Mouse (Mus musculus): ENCODE data around the gene Fyco1. TPM values are rescaled to one million over a fixed set of nuclear protein-coding genes. Genes with fewer than 3 reads are reported as not detected.

The Fyco1 gene
- polyA plus RNA-seq, 1 experiment: 25.5 TPM

GRCm38 (mm10) chr9:123740799-123741198, 110.9 kb downstream of the Fyco1 start:
- H3K4me1 ChIP-seq (ENCODE audit: control insufficient read depth, insufficient read depth, low read length): no peaks in the 10 kb centered on the region
- no peak overlapping the region for H3K4me3 ChIP-seq (ENCODE audit: control insufficient read depth, low read depth, low read length)
- TF ChIP-seq CTCF (IDR thresholded peaks at IDR 0.05; ENCODE audit: control insufficient read depth, insufficient read depth, insufficient replicate concordance, low read depth, low read length): no peak
- TF ChIP-seq POLR2A (IDR thresholded peaks at IDR 0.05; ENCODE audit: control insufficient read depth, low read depth, low read length): no peak
- no peak overlapping the region for H3K27ac ChIP-seq (ENCODE audit: control insufficient read depth, insufficient read depth, low read depth, low read length)
- H3K36me3 ChIP-seq (ENCODE audit: control insufficient read depth, insufficient read depth, low read length): no peaks in the 10 kb centered on the region
- H3K27me3 ChIP-seq (ENCODE audit: control insufficient read depth, insufficient read depth, low read length): no peaks in the 10 kb centered on the region

Other genes starting within 250 kb of the Fyco1 start
- 2.2 and 2.4 TPM in 2 replicates for gene Slc6a20b, start 219.3 kb downstream of the Fyco1 start, polyA plus RNA-seq (2012; rRNA removed)
- gene Ccr9, start 173.5 kb downstream of the Fyco1 start, polyA plus RNA-seq (2012; rRNA removed): 0.04 TPM in 1 of 2 replicates, not detected in the other
- 4.5 and 5.9 TPM in 2 replicates for gene Slc6a20a, start 173.0 kb downstream of the Fyco1 start, polyA plus RNA-seq (2012; rRNA removed)
- 28.6 and 35.9 TPM in 2 replicates for gene Lztfl1, start 134.2 kb downstream of the Fyco1 start, polyA plus RNA-seq (2012; rRNA removed)
- gene Cxcr6, start 45.4 kb downstream of the Fyco1 start, polyA plus RNA-seq (2012; rRNA removed): 0.05 TPM in 1 of 2 replicates, not detected in the other
- gene Xcr1, start 10.1 kb upstream of the Fyco1 start, polyA plus RNA-seq (2012; rRNA removed): 0.10 and 0.20 TPM in 2 replicates
- 0.06 and 0.16 TPM in 2 replicates for gene Ccr1, start 116.8 kb upstream of the Fyco1 start, polyA plus RNA-seq (2012; rRNA removed)
- gene Ccr1l1, start 126.5 kb upstream of the Fyco1 start, polyA plus RNA-seq (2012; rRNA removed): not detected in 2 replicates
- gene Ccr3, start 170.1 kb upstream of the Fyco1 start, polyA plus RNA-seq (2012; rRNA removed): 0.05 and 0.06 TPM in 2 replicates

Data from testis, adult 2 months (tissue).